Mouse (Mus musculus) liver, embryonic 14.5 days (tissue): ENCODE measurements around the gene Hinfp. TPM values are rescaled to one million over a fixed set of nuclear protein-coding genes. Genes with fewer than 3 reads are reported as not detected.

Experiments
- ATAC-seq: fragments of 200-750 bp; cut with Nextera tagmentation; 2 replicates; pipeline ENCODE4 v1.8.0; 2017; ENCODE audit warnings: moderate number of reproducible peaks, mild to moderate bottlenecking, moderate library complexity; ENCODE audit not compliant: insufficient read depth
- DNase-seq, 3 experiments: peaks; one replicate each; pipeline ENCODE4 v3.0.0-alpha.2; 2012 to 2013; ENCODE audit warnings: low read depth in 3 of 3, low spot score in 3 of 3
- H3K27ac ChIP-seq: fragments of 300-500 bp; sonication (generic); 2 replicates; pipeline ENCODE4 v1.5.1; 2014; ENCODE audit warnings: moderate library complexity, mild to moderate bottlenecking, control low read depth, inconsistent platforms
- H3K27me3 ChIP-seq: fragments of 300-500 bp; sonication (generic); 2 replicates; pipeline ENCODE4 v1.6.1; 2014; ENCODE audit warnings: mild to moderate bottlenecking, low read length, moderate library complexity; ENCODE audit not compliant: control insufficient read depth, insufficient read depth
- H3K36me3 ChIP-seq: fragments of 300-500 bp; sonication (generic); replicated peaks from 2 replicates; pipeline ENCODE4 v1.6.1; 2014; ENCODE audit warnings: low read depth; ENCODE audit not compliant: control insufficient read depth, insufficient read depth
- H3K4me1 ChIP-seq, 2 experiments: fragments of 200-500 bp in 1 of 2; fragments of 300-500 bp in 1 of 2; sonication (generic) in 1 of 2; replicated peaks; 2 replicates each; pipeline ENCODE4 v1.6.1; 2012 to 2014; ENCODE audit warnings: antibody characterized with exemption in 1 of 2, inconsistent platforms in 1 of 2, low read length in 1 of 2; ENCODE audit not compliant: control insufficient read depth in 2 of 2, insufficient read depth in 2 of 2
- H3K4me2 ChIP-seq: fragments of 300-500 bp; sonication (generic); 2 replicates; pipeline ENCODE4 v1.6.1; 2014; ENCODE audit warnings: low read depth, mild to moderate bottlenecking, control low read depth, moderate library complexity
- H3K4me3 ChIP-seq, 2 experiments: fragments of 200-500 bp in 1 of 2; fragments of 300-500 bp in 1 of 2; sonication (generic) in 1 of 2; 2 replicates each; pipeline ENCODE4 v1.5.1; 2012 to 2014; ENCODE audit warnings: low read depth in 2 of 2, low read length in 2 of 2, mild to moderate bottlenecking in 2 of 2, control low read depth in 1 of 2, inconsistent platforms in 1 of 2, moderate library complexity in 1 of 2; ENCODE audit not compliant: insufficient read depth in 1 of 2
- H3K9ac ChIP-seq: fragments of 300-500 bp; sonication (generic); replicated peaks from 2 replicates; pipeline ENCODE4 v1.6.1; 2014; ENCODE audit warnings: mild to moderate bottlenecking, control low read depth, moderate library complexity
- H3K9me3 ChIP-seq: fragments of 300-500 bp; sonication (generic); 2 replicates; pipeline ENCODE4 v1.6.1; 2016; ENCODE audit warnings: low read length, mixed read lengths; ENCODE audit not compliant: control insufficient read depth
- CTCF ChIP-seq: IDR thresholded peaks from 2 replicates; pipeline ENCODE4 v1.5.1; 2016; ENCODE audit warnings: antibody characterized with exemption, low read depth, control low read depth
- EP300 ChIP-seq: IDR thresholded peaks from 2 replicates; pipeline ENCODE4 v1.6.1; 2016; ENCODE audit warnings: antibody characterized with exemption, low read depth
- WGBS: fragments of 180-500 bp; shearing (Covaris S2); extraction: QIAGEN DNeasy Blood & Tissue Kit; methylation state at CpG from one replicate; pipeline ENCODE4 v1.1.7; 2014; ENCODE audit not compliant: insufficient replicate concordance; 5-methylcytosine and 5-hydroxymethylcytosine counted together
- polyA plus RNA-seq, 2 experiments: library from polyadenylated mRNA; depleted of rRNA in 1 of 2; stranded (reverse) in 1 of 2; unstranded in 1 of 2; fragments of >200 nt; fragmentation: Nextera tagmentation in 1 of 2; extraction: Ambion mirVana in 1 of 2; gene quantifications; 2 replicates each; pipeline versions ENCODE4 v1.2.1 to v1.2.3; 2012 to 2014

The Hinfp gene
- polyA plus RNA-seq, 2 experiments = 8.3 to 13.8 TPM

GRCm38 (mm10) chr9:44292490-44292889, 13.0 kb downstream of the Hinfp start:
- WGBS = 61% methylated on average over 3 of the region's 3 CpGs
- Histone ChIP-seq H3K9ac (no peak overlapping the region), H3K27ac (no peak overlapping the region), H3K36me3 (peaks cover 57% of the 10 kb centered on the region), H3K4me1 (peaks cover 12 to 14% of the 10 kb centered on the region in 2 experiments), H3K4me2 (no peak overlapping the region), H3K27me3 (no peaks in the 10 kb centered on the region), H3K4me3 (no peak overlapping the region), H3K9me3 (no peaks in the 10 kb centered on the region)
- DNase-seq = peak in 2 of 3 experiments; percentile 35 to 50
- TF ChIP-seq CTCF = peak; percentile 88
- no peak for TF ChIP-seq EP300
- no peak for ATAC-seq

- DNase-seq (peak in 2 of 3 experiments; percentile 52 to 56), ATAC-seq (peak; percentile 53)
- peaks cover 38% of the 10 kb centered on the region for H3K36me3 ChIP-seq
- H3K4me2 ChIP-seq = peak overlapping the region; percentile 88
- peaks cover 16 to 26% of the 10 kb centered on the region in 2 experiments for H3K4me1 ChIP-seq
- TF ChIP-seq CTCF = no peak
- no peak for TF ChIP-seq EP300
- WGBS = 4% methylated on average over 11 of the region's 11 CpGs
- no peaks in the 10 kb centered on the region for H3K9me3 ChIP-seq
- H3K4me3 ChIP-seq = peak overlapping the region; percentile 78 to 85
- peak overlapping the region; percentile 94 for H3K9ac ChIP-seq
- H3K27ac ChIP-seq = peak overlapping the region; percentile 96
- no peaks in the 10 kb centered on the region for H3K27me3 ChIP-seq
These were observed 16.5 kb downstream of the Hinfp start for GRCm38 (mm10) chr9:44288959-44289291.

- TF ChIP-seq EP300 = peak; percentile 87
- TF ChIP-seq CTCF = no peak
- H3K9me3 ChIP-seq = no peaks in the 10 kb centered on the region
- peak within 1 kb of the TSS; percentile 94 for H3K9ac ChIP-seq
- peaks cover 38% of the 10 kb centered on the region for H3K36me3 ChIP-seq
- peaks cover 16 to 26% of the 10 kb centered on the region in 2 experiments for H3K4me1 ChIP-seq
- H3K4me3 ChIP-seq = peak within 1 kb of the TSS; percentile 78 to 85
- DNase-seq = peak; percentile 80 to 81 (median 80)
- ATAC-seq = peak; percentile 87
- peak within 1 kb of the TSS; percentile 96 for H3K27ac ChIP-seq
- H3K27me3 ChIP-seq = no peaks in the 10 kb centered on the region
- under 1% methylated on average over 38 of the region's 38 CpGs for WGBS
- H3K4me2 ChIP-seq = peak within 1 kb of the TSS; percentile 88
These were observed 17.2 kb downstream of the Hinfp start, which contains the start of gene Abcg4 for GRCm38 (mm10) chr9:44288076-44288958. Gene Abcg4, minus strand, starts transcription at chr9:44288615.

- WGBS = 2% methylated on average over 45 of the region's 47 CpGs
- Histone ChIP-seq H3K27me3 (no peaks in the 10 kb centered on the region), H3K4me2 (peak overlapping the region; percentile 88), H3K4me1 (peaks cover 16 to 26% of the 10 kb centered on the region in 2 experiments), H3K4me3 (peak overlapping the region; percentile 78 to 85), H3K27ac (peak overlapping the region; percentile 96), H3K9me3 (no peaks in the 10 kb centered on the region), H3K36me3 (peaks cover 39% of the 10 kb centered on the region), H3K9ac (peak overlapping the region; percentile 94)
- ATAC-seq (peak; percentile 27), DNase-seq (peak in 2 of 3 experiments; percentile 32 to 33)
- no peak for TF ChIP-seq EP300
- TF ChIP-seq CTCF = no peak
These were observed 17.9 kb downstream of the Hinfp start for GRCm38 (mm10) chr9:44287401-44288075.

- H3K4me1 ChIP-seq = peaks cover 16 to 26% of the 10 kb centered on the region in 2 experiments
- peak overlapping the region; percentile 94 for H3K9ac ChIP-seq
- ATAC-seq = peak; percentile 10; the same call in 1 of the 2 replicates
- H3K4me3 ChIP-seq = peak overlapping the region; percentile 78 to 85
- peak in 1 of 3 experiments; percentile 31 for DNase-seq
- H3K4me2 ChIP-seq = peak overlapping the region; percentile 88
- no peaks in the 10 kb centered on the region for H3K9me3 ChIP-seq
- no peak for TF ChIP-seq EP300
- no peak for TF ChIP-seq CTCF
- H3K27me3 ChIP-seq = no peaks in the 10 kb centered on the region
- H3K27ac ChIP-seq = peak overlapping the region; percentile 96
- 7% methylated on average over 11 of the region's 11 CpGs for WGBS
- H3K36me3 ChIP-seq = peaks cover 38% of the 10 kb centered on the region
These were observed 18.5 kb downstream of the Hinfp start for GRCm38 (mm10) chr9:44287003-44287400.
